ENCODE assay signal across 13 mouse cellular contexts in the genomic region with DNA sequence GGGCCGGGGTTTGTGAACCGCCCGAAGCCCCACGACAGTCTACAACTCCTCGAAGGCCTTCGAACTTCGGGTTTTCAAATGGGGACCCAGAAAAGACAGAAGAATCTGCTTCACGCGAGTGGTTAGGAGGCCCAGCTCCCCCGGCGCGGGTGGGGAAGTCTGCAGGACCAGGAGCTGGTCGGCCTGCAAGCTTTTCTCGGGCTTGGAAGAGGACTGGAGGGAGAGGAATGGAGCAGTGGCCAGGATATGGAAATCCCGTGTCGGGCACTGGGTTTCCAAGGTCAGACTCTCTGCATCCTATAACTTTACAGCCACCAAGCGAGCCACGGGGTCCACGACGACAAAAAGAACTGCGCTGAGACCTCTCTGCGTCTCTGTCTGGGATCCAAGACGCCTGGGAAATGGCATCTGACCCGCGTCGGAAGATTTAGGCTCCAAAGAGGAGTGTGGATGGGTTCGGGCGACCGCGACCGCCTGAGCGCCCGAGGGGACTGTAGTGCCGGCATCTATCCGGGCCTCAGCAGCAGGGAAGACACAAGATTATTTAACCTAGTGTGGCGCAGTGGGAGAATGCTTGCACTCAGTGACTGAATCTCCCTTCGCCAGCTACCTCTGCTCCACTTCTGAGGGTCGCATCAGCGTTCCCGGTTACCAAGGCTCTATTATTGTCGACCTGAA. TPM values are rescaled to one million over a fixed set of nuclear protein-coding genes. Genes with fewer than 3 reads are reported as not detected.
A peak's percentile ranks its signal among the peaks of the same experiment; 100 is the strongest.
DNase-seq lines count a peak whose midpoint lies in the region; ATAC-seq lines count a peak whose summit lies in the region.
"Had no signal": no experiment of that assay in that cellular context is flagged by ENCODE, and none has a peak within 500 bp of the region (broad histone marks: within the 10 kb centered on the region; RNA-seq: fewer than 3 reads in every experiment).

No protein-coding gene starts in this region.

- H3K4me2 ChIP-seq in hindbrain, embryonic 14.5 days (replicated peaks): no peak overlapping the region
- peak overlapping the region; percentile 26; the same call in 1 of the 2 replicates for H3K4me2 ChIP-seq in limb, embryonic 12.5 days

- H3K9me3 ChIP-seq in hindbrain, embryonic 10.5 days: no peaks in the 10 kb centered on the region
- H3K9me3 ChIP-seq in hindbrain, embryonic 14.5 days (ENCODE audit: control insufficient read depth, low read length): no peaks in the 10 kb centered on the region
- no peaks in the 10 kb centered on the region for H3K9me3 ChIP-seq in limb, embryonic 12.5 days
- H3K9me3 ChIP-seq: forebrain, embryonic 13.5 days had no signal

- no peak overlapping the region for H3K9ac ChIP-seq in hindbrain, embryonic 14.5 days
- H3K9ac ChIP-seq in limb, embryonic 12.5 days (replicated peaks): no peak overlapping the region

- H3K27me3 ChIP-seq in hindbrain, embryonic 10.5 days (ENCODE audit: insufficient read depth, poor library complexity, severe bottlenecking): peaks cover 100% of the 10 kb centered on the region
- H3K27me3 ChIP-seq in hindbrain, embryonic 14.5 days (ENCODE audit: control insufficient read depth, insufficient read depth, low read length): peaks cover 97% of the 10 kb centered on the region
- peaks cover 96% of the 10 kb centered on the region for H3K27me3 ChIP-seq in limb, embryonic 12.5 days
- H3K27me3 ChIP-seq: CH12.LX had no signal

- DNase-seq in hindbrain, embryonic 10.5 days (ENCODE audit: low spot score): peak; percentile 69
- no peak for DNase-seq in hindbrain, embryonic 14.5 days (ENCODE audit: low spot score)
- DNase-seq in B cell, adult 2 months: peak; percentile 26 to 45
- peak; percentile 51 for DNase-seq in embryo, embryonic 10 days (ENCODE audit: low spot score)
- no peak for DNase-seq in left cerebral cortex, postnatal 25 days (ENCODE audit: low spot score in 2 of 2)
- DNase-seq in layer of hippocampus, postnatal 25 days (ENCODE audit: extremely low spot score in 1 of 2, low spot score in 1 of 2): no peak
- DNase-seq in adrenal gland, postnatal 14 days: no peak
- DNase-seq: right cerebral cortex, postnatal 4 days; thymus, postnatal 14 days had no signal

- peaks cover 34% of the 10 kb centered on the region for H3K4me1 ChIP-seq in hindbrain, embryonic 10.5 days (replicated peaks)
- peaks cover 7% of the 10 kb centered on the region; the same call in 1 of the 2 replicates for H3K4me1 ChIP-seq in hindbrain, embryonic 14.5 days (replicated peaks; ENCODE audit: control insufficient read depth, insufficient read depth, low read length)
- peaks cover 30% of the 10 kb centered on the region for H3K4me1 ChIP-seq in limb, embryonic 12.5 days (replicated peaks)

- no peak overlapping the region; the same call in 1 of the 2 replicates for H3K4me3 ChIP-seq in hindbrain, embryonic 10.5 days
- H3K4me3 ChIP-seq in hindbrain, embryonic 14.5 days (replicated peaks; ENCODE audit: low read length): no peak overlapping the region
- peak overlapping the region; percentile 43 for H3K4me3 ChIP-seq in limb, embryonic 12.5 days (replicated peaks)

- ATAC-seq in hindbrain, embryonic 14.5 days (ENCODE audit: low FRiP score): no peak
- no peak for ATAC-seq in limb, embryonic 12.5 days (ENCODE audit: insufficient number of reproducible peaks, insufficient read depth, low FRiP score, low TSS enrichment, low read depth)

- under 1% methylated on average over 41 of the region's 41 CpGs for WGBS in hindbrain, embryonic 10.5 days
- WGBS in hindbrain, embryonic 14.5 days: 1% methylated on average over 41 of the region's 41 CpGs
- WGBS in limb, embryonic 12.5 days: under 1% methylated on average over 41 of the region's 41 CpGs

- H3K36me3 ChIP-seq in hindbrain, embryonic 10.5 days: no peaks in the 10 kb centered on the region
- H3K36me3 ChIP-seq in hindbrain, embryonic 14.5 days (replicated peaks; ENCODE audit: control insufficient read depth, insufficient read depth): no peaks in the 10 kb centered on the region
- H3K36me3 ChIP-seq in limb, embryonic 12.5 days: no peaks in the 10 kb centered on the region

- no peak overlapping the region for H3K27ac ChIP-seq in hindbrain, embryonic 10.5 days
- no peak overlapping the region for H3K27ac ChIP-seq in hindbrain, embryonic 14.5 days
- H3K27ac ChIP-seq in limb, embryonic 12.5 days: no peak overlapping the region
- H3K27ac ChIP-seq: forebrain, embryonic 13.5 days had no signal

- intact Hi-C loops in left cerebral cortex, postnatal 25 days (cut with DNase I): no loop called here

RNA-seq across cellular contexts. Expression of a gene that starts 0.7 kb away (rescaled TPM):
- 0.25 and 0.27 TPM in 2 replicates for polyA plus RNA-seq in hindbrain, embryonic 10.5 days (2016; fragmentation: Nextera tagmentation; extraction: Ambion mirVana)
- 0.04 and 0.25 TPM in 2 replicates for polyA plus RNA-seq in hindbrain, embryonic 14.5 days (2014; fragmentation: Nextera tagmentation; extraction: Ambion mirVana)
- polyA plus RNA-seq in limb, embryonic 12.5 days (2016; fragmentation: Nextera tagmentation; extraction: Ambion mirVana): 2.0 and 2.3 TPM in 2 replicates
- total RNA-seq in left cerebral cortex, postnatal 25 days (2021): not detected
- total RNA-seq in layer of hippocampus, postnatal 25 days (2021): under 1 TPM; 0.20 to 0.23 TPM
- total RNA-seq in adrenal gland, postnatal 14 days (2021): not detected in 2 replicates
- total RNA-seq: CH12.LX had no signal
- polyA plus RNA-seq: liver, embryonic 16.5 days had no signal

Comparison
In these comparisons a context has a peak if more than half of its experiments do, and no peak if none do; other contexts are left out.
1. DNase-seq: peak in hindbrain, embryonic 10.5 days (single experiment), B cell, adult 2 months (2 of 2) and embryo, embryonic 10 days (single experiment); none in hindbrain, embryonic 14.5 days (single experiment), left cerebral cortex, postnatal 25 days (0 of 2), layer of hippocampus, postnatal 25 days (0 of 2) and adrenal gland, postnatal 14 days (single experiment).